Mouse (Mus musculus): ENCODE data around the gene Calhm2.

DNA sequence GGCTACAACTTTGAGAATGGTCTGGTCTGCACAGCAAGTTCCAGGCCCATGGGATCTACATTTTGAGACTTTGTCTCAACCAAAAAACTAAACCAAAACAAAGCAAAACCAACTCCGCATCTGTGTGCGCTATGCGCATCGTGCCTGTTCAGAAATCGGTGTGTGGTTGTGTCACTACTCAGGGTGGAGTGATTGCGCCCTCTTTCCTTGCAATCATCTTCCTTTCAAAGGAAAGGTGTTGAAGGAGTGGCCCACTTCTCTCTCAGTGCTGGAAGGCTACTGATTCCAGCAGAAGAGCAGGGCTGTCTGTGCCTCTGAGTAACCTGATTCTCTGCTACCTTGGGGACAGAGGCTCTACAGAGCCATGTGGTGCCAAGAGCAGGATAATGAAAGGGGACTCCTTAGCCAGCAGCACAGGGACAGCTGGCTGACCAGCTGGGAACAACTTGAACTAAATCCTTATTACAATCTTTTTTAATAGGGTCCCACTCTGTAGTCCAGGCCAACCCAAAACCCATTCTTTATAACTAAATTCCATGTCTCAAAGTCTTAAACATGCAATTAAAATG, 25.2 kb upstream of the Calhm2 start:
- TF ChIP-seq CTCF (IDR thresholded peaks at IDR 0.05; ENCODE audit: insufficient read depth, low read depth, low read length) (no peak), POLR2A (IDR thresholded peaks at IDR 0.05; ENCODE audit: insufficient read depth, low read depth, low read length) (no peak)
